Mouse (Mus musculus) c-Kit-positive CD71-positive TER-119-positive erythroid progenitor cells, embryonic 14.5 days (primary cell): ENCODE results near the gene Rims3.

Experiments used
- DNase-seq: peaks from one replicate; pipeline ENCODE4 v3.0.0-alpha.2; 2013; ENCODE audit warnings: low spot score

Gene Rims3

DNA sequence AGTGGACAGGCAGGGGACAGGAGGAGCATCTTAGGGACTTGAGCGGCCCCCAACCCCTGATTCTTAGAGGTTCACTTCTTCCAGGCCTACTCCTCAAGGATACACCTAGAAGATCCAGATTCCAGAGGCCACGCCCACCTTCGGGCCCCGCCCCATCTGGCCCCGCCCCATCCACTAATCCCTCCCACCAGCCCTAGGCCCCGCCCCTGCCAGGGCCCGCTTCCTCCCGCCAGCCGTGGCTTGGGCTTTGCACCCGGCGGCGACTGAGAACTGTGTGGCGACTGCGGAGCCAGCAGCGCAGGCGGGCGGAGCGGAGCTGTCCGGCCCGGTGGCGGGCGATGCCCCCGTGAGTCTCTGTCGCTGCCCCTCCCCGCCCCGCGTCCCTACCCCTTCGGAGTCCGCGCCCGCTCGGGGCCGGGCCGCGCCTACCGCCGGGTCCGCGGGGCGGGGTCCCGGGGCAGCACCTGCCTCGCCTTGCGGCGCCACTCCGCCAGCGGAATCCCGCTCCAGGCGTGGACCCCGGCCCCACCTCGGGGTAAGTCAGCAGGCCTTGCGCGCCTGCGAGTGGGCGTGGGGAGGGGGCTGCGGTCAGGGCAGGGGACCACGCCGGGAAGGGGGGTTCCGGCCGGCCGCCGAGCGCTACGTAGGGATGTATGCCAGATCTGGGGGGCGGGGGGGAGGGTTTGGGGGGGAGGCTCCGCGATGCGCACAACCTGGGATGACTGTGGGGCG, at the start of gene Rims3:
Gene Rims3 (plus strand): TSS at position 229 of the 732 bp plus-strand sequence.
- peak; percentile 35 for DNase-seq

DNA sequence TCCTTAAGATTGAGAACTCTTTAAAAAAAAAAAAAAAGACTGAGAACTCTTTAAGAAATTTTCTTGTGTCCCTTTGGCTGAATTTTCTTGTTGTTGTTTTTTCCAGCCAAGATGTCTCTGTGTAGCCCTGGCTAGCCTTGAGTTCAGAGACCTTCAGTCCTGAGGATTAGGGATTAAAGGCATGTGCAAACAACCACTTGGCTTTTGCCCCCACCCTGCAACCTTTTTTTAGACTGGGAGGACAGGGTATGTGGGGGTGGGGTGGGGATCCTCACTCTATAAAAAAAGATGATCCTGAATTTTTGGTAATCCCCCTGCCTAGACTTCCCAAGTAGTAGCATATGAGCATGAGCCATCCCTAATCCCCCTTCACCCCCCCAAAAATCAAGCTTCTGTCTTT, 48.8 kb upstream of the Rims3 start:
- no peak for DNase-seq

DNA sequence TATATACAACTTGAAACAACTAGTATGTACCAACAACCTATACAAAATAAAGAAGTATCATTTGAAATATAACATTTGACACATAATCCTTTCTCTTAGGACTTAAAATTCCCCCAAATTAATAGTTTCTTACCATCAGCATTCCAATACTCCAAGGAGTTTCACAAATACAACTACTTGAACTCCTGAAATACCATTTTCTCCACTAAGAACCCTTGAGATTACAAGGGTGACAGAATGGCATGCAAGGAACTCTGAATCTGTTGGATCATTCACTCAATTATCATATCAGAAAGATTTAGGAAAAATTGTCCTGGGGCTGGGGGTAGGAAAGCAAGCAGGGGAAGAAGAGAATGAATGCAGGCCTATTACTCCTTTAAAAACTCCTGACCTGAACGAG, 40.9 kb upstream of the Rims3 start:
- DNase-seq = no peak

DNA sequence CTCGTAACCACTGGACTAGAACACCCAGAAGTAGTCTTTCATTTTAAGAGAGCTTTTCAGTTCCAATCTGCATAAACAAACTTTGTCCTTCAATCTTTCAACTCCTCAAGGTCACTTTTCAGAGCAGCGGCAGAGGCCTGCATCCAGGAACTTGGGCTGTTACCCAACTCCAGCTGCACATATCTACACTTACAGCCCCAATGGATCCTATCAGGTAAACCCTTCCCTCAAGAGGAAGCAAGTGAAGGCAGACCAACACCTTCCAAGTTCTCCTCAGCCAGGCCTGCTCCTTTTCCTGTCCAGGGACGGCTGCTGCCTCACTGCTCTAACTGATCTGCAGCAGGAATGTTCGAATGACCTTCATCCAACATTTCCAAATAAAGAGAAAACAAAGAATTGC, 40.4 kb upstream of the Rims3 start:
- no peak for DNase-seq

DNA sequence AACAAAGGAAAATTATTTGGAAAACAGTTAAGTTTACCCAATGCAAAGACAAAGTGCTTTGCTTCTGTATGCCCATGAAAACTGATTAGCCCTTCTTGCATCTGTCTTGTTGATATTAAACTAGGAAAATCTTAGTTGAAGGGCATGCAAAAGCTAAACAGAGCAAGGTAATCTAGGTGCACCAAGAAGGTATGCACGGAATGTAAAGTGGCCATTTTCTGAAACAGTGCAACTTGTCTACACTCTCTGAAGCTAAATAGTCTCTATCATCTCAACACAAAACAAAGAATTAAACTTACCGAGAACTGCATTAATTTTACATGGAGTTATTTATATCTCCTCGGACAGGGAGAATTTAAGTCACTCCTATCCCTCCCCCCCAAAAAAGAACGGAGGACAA, 39.5 kb upstream of the Rims3 start:
- DNase-seq = no peak

DNA sequence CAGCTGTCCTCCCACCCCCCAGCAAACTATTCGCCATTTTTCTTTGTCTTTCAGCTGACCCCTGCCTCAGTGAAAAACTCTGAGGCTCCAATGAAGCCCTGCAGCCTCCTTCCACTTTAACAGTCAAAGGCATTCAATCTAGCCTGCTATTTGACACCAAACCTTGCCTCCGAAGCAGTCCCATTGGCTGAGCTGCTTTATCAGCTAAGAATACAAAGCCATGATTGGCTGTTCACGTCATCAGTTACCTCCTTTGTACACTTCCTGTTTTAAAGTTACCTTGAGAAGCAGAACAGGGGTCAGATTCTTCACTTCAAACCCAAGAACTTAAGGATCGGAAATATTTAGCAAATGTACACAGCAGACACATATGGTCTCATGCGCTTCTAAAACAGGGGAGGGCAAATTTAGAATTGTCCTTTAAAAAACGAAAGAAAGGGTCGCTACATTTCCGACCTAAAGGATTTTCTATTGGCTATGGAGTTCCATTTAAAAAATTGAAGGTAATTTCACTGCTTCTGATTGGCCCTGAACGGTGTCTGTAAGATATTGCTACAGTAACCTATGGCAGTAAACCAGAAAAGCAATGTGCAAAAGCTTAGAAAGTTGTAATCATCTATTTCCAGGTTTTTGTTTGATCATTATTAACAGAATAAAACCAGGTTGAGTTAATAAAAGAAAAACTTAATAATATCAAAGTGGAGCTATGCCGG, 38.8 kb upstream of the Rims3 start:
- peak; percentile 88 for DNase-seq

DNA sequence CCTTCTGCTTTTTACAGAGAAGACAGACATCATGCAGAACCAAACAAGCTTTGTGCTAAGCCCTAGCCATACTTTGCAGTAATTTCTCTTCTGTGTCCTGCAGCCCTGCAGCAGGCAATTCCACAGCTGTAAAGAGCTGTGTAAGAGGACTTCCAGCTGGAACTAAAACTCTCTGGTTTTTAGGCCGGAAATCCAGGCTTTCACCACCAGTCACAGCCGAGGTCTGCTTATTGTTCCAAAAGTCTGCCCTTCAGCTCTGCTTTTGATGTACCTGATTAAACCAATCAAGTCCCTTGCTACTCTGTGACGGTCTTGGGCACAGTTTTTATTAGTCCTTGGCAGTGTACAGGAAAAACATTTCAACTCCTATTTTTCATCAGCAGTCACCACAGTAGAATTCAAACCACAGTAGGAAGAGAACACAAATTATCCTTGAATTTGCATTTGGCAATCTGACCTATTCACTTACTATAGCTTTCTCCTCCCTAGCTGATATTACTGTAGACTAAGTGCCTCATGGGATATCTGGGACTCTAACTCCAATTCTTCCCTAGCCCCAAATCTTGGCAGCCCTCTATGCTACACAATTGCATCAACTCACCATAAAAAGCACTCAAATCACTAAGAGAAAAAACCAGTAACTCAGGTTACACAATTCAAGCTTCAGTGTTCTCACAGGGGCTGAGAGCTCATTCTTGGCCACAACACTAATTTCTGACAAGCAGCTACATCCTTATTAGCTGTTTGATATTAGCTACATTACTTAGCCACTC, 37.4 kb upstream of the Rims3 start:
- no peak for DNase-seq

DNA sequence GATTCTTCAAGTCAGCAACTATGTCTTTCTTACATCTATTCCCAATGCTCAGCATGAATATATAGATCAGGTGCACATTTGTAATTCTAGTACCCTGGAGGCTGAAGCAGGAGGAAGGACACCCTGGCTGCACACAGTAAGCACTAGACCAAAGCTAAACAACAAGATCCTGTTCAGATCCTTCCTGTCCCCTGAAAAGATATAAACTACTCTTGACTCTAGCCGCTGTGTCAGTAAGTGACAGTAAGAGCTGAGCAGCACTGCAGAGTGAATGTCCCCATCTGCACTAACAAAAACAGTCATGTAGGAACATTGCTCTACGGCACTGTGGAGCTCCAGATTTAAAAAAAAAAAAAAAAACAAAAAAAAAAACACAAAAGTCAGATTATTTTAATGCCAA, 36.7 kb upstream of the Rims3 start:
- no peak for DNase-seq

DNA sequence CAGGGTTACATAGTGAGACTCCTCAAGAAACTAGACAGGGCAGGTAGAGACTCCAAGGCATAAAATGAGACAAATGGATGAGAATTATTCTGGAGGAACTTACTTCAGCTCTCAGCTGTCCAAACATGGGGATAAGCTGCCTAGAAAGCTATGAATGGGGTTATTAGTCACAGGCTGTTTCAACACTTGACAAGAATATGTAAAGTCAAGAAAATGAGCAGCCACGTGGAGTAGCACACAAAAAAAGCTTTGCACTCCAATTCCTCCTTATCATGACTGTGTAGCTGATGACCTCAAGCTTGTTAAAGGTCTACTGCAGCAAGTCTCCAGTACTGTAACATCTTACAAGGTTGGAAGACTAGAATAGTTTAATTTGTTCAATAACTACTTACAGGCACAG, 35.3 kb upstream of the Rims3 start:
- DNase-seq = no peak

DNA sequence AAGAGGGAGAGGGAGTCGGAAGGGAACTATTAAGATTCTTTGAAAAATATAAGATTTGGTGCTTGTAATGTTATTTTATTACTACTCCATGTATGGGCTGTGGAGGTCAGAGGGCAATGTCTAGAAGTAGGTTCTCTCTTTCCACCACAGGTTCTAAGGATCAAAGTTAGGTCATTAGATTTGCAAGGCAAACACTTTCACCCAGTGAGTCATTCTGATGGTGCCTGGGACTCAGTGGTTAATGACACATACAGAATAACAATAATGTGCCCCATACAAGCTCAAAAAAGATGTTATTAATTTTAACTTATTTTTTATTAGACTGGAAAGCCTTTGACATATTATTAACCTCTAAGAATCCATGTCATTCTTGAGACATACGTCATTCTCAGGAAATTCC, 34.7 kb upstream of the Rims3 start:
- no peak for DNase-seq

DNA sequence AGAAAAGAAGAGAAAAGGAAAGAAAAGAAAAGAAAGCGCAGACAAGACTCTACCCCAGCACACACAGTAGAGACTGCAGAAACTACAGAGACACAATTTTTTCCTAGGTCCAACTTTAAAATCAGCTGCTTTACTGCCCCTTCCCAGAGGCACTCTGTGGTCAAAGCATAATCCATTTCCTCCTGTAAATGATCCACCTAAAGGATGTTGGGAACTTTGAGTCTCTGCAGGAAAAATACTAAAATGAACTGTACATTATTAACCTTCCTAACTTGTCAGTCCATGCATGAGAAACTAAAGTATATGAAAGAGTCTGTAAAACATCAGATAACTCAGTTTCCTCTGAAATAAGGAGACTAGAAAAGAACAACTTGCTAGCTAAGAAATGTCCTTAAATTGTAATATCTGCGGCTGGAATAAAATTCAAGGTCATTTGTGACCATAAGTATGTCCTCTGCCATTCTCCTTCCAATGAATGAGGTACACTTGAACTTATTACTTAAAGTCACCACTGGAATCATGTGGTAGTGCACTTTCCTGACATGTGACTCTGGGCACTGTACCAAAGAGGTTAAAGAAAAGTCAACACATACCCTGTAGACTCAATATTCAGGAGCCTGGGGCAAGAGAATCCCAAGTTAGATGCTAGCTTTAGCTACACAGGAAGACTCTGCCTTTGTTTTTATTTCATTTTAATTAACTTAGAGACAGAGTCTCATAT, 32.3 kb upstream of the Rims3 start:
- no peak for DNase-seq

DNA sequence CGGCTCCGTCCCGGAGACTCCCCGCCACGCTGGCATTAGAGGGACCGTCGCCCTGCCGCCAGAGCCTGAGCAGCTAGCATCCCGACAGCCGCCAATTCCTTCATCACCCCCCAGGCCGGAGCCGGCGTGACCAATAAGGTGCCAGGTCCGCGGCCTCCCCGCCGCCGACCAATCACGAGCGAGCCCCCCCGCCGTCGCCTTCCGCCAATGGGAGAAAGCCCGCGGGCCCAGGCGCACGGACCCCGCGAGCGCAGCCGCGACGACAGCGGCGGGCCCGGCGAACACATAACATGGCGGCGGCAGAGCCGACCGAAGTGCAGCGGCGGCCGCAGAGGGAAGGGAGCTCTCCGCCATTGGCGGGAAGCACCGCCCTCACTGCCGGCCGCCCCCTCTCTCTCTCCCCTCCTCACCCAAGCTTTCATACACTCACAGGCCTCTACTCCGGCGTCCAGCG, 29.5 kb upstream of the Rims3 start:
- DNase-seq = peak; percentile 91

DNA sequence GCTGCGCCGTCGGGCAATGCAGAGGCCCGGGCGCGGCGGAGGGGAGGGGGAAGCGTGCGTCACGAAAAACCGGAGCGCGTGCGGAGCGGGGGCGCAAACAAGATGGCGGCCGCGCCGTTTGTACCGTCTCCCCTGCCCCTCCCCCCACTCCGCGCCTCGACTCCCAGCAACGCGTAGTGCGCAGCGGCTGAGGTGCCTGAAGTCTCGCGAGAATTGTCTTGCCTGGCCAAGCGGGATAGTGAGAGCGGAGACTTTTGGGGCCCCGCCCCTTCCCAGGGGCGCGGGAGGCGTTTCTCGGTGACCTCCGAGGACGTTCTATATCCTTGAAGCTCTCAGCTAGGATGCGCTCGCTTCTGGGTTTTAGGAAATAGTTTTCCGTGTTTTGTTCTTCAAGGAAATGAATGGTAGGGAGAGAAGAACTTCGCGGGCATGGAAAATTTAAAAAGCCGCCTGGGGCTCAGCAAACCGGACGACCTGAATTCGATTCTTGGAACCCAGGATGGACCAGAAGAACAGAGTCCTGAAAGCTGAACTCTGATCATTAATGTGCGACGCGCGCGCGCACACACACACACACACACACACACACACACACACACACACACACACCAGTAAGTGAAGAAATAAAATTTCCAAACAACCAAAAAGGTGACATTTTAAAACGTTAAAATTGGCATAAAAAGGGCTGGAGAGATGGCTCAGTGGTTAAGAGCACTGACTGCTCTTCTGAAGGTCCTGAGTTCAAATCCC, 28.9 kb upstream of the Rims3 start:
- peak; percentile 99 for DNase-seq

DNA sequence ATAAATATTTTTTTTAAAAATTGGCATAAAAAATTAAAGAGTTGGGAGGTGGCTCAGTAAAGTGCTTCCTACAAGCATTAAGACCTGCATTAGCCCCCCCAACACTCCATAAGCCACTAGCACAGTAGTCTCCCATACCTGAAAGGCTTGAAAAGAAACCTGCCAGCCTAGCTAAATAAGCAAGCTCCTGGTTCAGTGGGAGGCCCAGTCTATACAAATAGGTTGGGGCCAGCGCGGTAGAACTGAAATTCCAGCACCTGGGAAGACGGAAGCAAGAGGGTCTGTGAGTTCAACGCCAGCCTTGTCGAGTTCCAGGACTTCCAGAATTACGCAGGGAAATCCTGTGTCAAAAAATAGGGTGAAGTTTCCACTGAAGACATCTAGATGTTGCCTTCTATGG, 28.2 kb upstream of the Rims3 start:
- no peak for DNase-seq

DNA sequence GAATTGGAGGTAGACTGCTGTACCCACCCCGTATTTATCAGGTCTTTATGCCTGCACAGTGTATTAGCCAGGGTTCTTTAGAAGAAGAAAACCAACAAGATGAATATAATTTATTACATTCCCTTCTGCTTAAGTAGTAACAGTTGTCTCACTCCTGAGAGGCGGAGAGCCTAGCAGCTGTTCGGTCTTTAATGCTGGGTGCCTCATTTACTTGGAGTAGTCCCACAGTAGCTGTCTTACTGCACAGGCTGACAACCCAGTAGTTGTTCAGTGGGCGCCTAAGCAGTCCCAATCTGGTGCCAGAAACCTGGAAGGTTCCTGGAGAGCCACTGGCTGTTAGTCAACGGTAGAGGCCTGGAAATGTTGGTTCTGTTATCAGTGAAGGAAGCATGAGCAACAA, 23.8 kb upstream of the Rims3 start:
- DNase-seq = no peak

DNA sequence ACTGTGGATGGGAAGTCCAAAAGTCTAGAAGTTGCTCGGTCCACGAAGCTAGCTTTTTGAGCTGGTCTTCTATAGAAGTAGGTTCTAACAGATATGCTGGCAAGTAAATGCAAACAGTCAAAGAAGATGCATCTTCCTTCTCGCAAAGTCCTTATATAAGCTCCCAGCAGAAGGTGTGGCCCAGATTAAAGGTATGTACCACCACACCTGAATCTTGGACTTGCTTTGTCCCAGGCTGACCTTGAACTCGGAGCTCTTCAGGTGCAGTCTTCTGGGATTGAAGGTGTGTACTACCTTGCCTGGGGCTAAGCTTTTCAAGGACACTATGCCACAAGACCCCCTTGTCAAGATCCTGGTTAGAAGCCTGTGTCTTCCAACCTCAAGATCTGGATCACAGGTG, 23.1 kb upstream of the Rims3 start, which contains the start of gene Nfyc:
Gene Nfyc (minus strand): TSS at position 101 of the 400 bp plus-strand sequence.
- no peak for DNase-seq

DNA sequence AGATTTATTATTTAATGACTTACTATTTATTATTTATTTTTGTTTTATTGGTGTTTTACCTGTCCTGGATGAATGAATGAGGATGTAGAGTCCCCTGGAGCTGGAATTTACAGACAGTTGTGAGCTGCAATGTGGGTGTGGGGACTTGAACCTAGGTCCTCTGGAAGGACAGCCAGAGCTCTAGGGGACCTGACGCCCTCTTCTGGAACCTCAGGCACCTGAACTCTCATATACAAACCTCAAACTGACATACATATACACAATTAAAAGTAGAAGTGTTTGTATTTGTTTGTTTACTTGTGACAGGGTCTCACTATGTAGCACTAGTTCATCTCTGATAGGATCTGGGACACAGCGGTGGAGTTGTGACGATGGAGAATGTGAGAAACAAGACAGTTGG, 13.3 kb upstream of the Rims3 start:
- DNase-seq = no peak

DNA sequence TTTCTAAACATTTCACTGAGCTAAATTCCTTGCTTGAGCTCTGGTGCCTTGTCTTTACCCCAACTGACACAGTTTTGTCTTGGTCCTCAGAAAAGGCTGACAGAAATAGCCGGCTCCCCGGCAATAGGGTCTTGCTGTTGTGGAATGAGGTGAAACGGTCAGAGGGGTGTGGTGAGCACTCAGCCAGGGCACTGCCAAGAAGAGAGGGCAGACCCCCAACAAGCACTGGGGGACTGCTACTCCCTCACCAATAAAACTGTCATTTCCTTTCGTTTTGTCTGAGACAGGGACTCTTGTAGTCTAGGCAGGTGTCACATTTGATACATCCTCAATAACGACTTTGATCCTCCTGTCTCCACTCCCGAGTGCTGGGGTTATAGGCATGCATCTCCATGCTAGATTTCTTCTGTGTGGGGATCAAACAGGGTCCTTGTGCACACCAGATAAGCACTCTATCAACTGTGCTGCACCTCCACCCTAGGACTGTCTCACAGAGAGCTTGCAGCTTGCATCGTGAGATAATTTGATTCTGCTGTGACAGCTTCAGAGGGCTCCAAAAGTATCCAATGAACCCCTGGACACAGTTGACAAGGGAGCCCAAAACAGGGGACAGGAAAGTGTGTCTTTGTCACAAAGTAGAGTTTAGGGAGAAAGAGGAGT, 10.1 kb upstream of the Rims3 start:
- peak; percentile 78 for DNase-seq

DNA sequence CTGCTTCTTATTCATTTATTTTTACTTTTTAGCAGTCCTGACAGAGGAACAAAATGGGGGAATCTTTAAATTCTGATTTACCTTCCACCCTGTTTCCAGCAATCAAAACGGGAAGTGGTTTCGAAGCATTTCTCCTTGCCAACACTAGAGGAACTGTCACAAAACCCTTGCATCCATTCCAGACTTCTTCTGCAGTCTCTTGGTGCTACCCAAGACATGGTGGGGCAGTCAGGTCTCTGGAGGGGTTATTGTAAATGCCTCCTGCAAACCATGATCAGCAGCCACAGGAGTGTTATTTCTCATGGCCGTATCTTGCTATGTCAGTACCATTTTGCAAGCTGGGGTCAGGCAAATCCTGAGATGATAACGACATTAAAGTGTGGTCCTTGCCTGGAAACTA, 9.5 kb upstream of the Rims3 start:
- DNase-seq = peak; percentile 41

DNA sequence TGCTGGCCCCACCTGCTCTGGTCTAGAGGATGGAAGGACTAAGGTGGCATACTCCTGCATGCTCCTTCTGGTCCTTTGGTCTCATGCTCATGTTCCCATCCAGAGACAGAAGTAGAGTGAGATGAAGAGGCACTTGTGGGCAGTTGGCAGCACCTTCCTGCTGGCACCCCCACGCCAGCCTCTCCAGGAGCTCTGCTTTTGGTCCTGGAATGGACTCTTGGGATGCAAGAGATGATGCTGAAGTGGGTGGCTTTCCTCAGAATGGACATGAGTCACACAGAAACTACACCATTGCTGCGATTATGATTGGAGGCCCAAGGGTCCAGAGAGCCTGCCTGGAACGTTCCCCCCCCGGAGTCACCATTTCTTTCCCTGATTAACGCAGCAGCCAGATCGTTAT, 5.7 kb upstream of the Rims3 start:
- DNase-seq = no peak

DNA sequence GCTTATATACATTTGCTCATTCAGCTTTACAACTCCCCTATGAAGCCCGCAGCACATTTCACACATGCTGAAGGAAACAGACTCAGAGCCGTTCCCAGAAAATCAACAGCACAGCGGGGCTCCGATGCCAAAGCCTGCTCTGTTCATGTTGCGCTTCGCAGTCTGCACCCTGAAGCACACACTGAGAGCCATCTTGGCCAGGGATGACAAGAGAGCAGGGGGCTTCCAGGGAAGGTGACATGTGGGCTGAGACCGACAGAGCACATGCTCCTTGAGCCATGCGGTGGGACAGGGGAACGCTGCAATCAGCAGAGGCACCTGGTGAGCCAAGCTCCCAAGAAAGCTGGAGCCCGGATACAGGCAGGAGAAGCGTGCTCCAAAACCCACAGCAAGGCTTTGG, 5.2 kb upstream of the Rims3 start:
- no peak for DNase-seq
